Mouse (Mus musculus) gastrocnemius, adult 2 months (tissue): ENCODE data around the gene A730015C16Rik. TPM values are rescaled to one million over a fixed set of nuclear protein-coding genes. Genes with fewer than 3 reads are reported as not detected.

Source experiments
- DNase-seq: peaks from one replicate; pipeline ENCODE4 v3.0.0; 2022
- H3K27ac ChIP-seq: fragments of 200-600 bp; 2 replicates; pipeline ENCODE4 v1.8.1; 2022; ENCODE audit warnings: mild to moderate bottlenecking
- H3K4me3 ChIP-seq: fragments of 200-600 bp; 2 replicates; pipeline ENCODE4 v1.8.1; 2022; ENCODE audit warnings: mild to moderate bottlenecking, moderate library complexity
- CTCF ChIP-seq: fragments of 200-600 bp; IDR thresholded peaks from 2 replicates; pipeline ENCODE4 v1.8.1; 2022; ENCODE audit warnings: antibody characterized with exemption, mild to moderate bottlenecking, moderate library complexity
- intact Hi-C: fragments of 180-260 bp; cut with DNase I; formaldehyde crosslinking; loops from one replicate; pipeline ENCODE4 v1.15.1; 2025
- long read RNA-seq, 2 experiments: library from polyadenylated mRNA; stranded (forward); transcript quantifications; one replicate each; pipeline ENCODE4 v2.0.0; 2021
- total RNA-seq, 2 experiments: library from RNA; stranded (reverse); gene quantifications; 2 replicates each; pipeline ENCODE4 v1.2.3; 2021

The A730015C16Rik gene
- total RNA-seq: under 1 TPM in 1 of 2 experiments, not detected in 1; 0.20 TPM
- long read RNA-seq, experiment 1: 0 reads
- long read RNA-seq, experiment 2: 0 reads

GRCm38 (mm10) chr4:108848505-108848848 lies at the start of gene A730015C16Rik:
Gene A730015C16Rik, minus strand, starts transcription at chr4:108848619.
- H3K4me3 ChIP-seq: peak within 1 kb of the TSS; percentile 98
- peak; percentile 68 for DNase-seq
- no peak for TF ChIP-seq CTCF
- intact Hi-C loops: no loop called here
- H3K27ac ChIP-seq: peak within 1 kb of the TSS; percentile 89

- Histone ChIP-seq H3K27ac (no peak overlapping the region), H3K4me3 (no peak overlapping the region)
- no peak for DNase-seq
- no peak for TF ChIP-seq CTCF
- intact Hi-C loops: no loop called here
Observed at GRCm38 (mm10) chr4:108890876-108891275, 42.5 kb upstream of the A730015C16Rik start.

DNA sequence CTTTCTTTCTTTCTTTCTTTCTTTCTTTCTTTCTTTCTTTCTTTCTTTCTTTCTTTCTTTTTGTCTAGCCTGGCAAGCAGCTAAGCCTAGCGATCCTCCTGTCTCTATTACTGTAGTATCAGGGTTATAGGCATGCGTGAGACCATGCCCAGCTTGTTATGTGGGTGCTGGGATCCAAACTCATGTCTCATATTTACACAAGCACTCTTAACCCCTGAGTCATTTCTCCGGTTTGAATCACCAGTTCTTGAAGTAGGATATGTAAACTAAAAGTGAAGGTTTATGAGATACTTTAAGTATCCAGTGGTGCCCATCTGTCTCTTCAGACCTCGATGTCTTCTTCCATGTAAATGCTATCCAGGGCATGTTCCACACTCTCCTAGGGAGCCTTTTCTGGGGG lies 39.0 kb upstream of the A730015C16Rik start:
- Histone ChIP-seq H3K27ac (no peak overlapping the region), H3K4me3 (no peak overlapping the region)
- TF ChIP-seq CTCF: no peak
- DNase-seq: no peak
- intact Hi-C loops: no loop called here

GRCm38 (mm10) chr4:108883815-108884214 lies 35.4 kb upstream of the A730015C16Rik start:
- Histone ChIP-seq H3K4me3 (no peak overlapping the region), H3K27ac (no peak overlapping the region)
- intact Hi-C loops: no loop called here
- DNase-seq: no peak
- TF ChIP-seq CTCF: no peak

GRCm38 (mm10) chr4:108878963-108879822 lies 30.8 kb upstream of the A730015C16Rik start, which contains the start of gene Rab3b:
Gene Rab3b, plus strand, starts transcription at chr4:108879063.
- intact Hi-C loops: no loop called here
- DNase-seq: peak; percentile 47
- no peak for TF ChIP-seq CTCF
- Histone ChIP-seq H3K27ac (no peak within 1 kb of the TSS), H3K4me3 (peak within 1 kb of the TSS; percentile 67)

DNA sequence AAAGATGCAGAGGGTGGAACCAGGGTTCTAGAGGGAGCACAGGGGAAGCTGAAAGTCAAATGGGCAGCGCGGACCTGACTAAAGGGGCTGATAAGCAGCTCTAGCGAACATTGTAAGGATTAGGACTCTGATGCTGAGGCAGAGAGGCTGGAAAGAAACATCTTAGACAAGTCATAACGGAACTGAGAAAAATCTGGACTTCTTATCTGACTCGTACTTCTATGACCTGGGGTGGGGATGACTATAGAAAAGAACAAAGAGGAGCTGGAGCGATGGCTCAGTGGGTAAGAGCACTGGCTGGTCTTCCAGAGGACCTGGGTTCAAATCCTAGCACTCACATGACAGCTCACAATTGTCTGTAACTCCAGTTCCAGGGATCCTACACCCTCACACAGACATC lies 29.5 kb upstream of the A730015C16Rik start:
- no peak for TF ChIP-seq CTCF
- no peak overlapping the region for H3K4me3 ChIP-seq
- no peak overlapping the region for H3K27ac ChIP-seq
- intact Hi-C loops: no loop called here
- DNase-seq: no peak

DNA sequence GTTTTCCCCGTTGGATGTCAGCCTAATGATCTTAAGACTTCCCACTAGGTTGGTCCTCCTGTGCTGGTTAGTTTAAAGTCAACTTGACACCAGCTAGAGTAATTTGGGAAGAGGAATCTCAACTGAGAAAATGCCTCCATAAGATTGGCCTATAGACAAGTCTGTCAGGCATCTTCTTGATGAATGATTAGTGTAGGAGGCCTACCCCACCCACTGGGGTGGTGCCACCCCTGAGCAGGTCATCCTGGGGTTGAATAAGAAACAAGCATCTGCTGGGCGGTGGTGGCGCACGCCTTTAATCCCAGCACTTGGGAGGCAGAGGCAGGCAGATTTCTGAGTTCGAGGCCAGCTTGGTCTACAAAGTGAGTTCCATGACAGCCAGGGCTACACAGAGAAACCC lies 25.3 kb upstream of the A730015C16Rik start:
- intact Hi-C loops: loop anchor here (5.0 kb wide), 3 partner anchors 144 to 294 kb away; no protein-coding TSS in a partner anchor
- TF ChIP-seq CTCF: no peak

GRCm38 (mm10) chr4:108869730-108870374 lies 21.4 kb upstream of the A730015C16Rik start:
- peak; percentile 67 for DNase-seq

More for the DNA sequence above, 25.3 kb upstream of the A730015C16Rik start:
- H3K4me3 ChIP-seq: no peak overlapping the region
- DNase-seq: no peak
- H3K27ac ChIP-seq: no peak overlapping the region

GRCm38 (mm10) chr4:108866806-108867205 lies 18.4 kb upstream of the A730015C16Rik start:
- intact Hi-C loops: no loop called here

More at GRCm38 (mm10) chr4:108869730-108870374, 21.4 kb upstream of the A730015C16Rik start:
- Histone ChIP-seq H3K27ac (no peak overlapping the region), H3K4me3 (no peak overlapping the region)
- intact Hi-C loops: loop anchor here (1.0 to 5.0 kb wide), 4 partner anchors 107 to 297 kb away; no protein-coding TSS in a partner anchor
- TF ChIP-seq CTCF: peak; percentile 95

DNA sequence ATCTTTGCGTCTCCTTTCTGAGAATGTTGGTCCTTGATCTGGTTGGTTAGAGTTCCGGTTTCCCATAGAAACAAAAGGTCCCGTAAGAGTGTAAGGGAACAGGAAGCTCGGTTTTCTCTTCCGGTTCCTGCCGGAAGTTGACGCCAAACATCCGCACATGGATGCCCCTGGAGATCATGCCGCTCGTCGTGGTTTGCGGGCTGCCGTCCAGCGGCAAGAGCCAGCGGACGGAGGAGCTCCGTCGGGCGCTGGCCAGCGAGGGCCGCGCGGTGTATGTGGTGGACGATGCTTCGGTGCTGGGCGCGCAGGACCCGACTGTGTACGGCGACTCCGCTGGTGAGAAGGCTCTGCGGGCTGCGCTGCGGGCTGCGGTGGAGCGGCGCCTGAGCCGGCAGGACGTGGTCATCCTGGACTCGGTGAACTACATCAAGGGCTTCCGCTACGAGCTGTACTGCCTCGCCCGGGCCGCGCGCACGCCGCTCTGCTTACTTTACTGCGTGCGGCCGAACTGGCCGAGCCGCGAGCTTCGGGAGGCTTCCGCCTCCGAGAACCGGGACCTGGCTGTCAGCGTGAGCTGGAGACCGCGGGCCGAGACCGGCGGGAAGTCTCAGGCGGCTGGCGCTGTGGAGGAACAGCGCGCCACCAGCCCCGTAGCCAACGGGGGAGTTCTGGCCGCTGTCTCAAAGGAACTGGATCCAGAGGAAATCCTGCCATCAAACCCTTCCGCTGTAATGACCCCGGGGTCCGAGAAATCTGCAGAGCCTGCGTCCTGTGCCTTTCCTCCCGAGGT lies 509 bp downstream of the A730015C16Rik start, which contains the start of gene Kti12:
Gene Kti12, plus strand, starts transcription at position 71 of the 790 bp plus-strand sequence.
- no peak for TF ChIP-seq CTCF
- H3K27ac ChIP-seq: peak within 1 kb of the TSS; percentile 89
- peak; percentile 91 for DNase-seq
- intact Hi-C loops: loop anchor here (1.0 kb wide), 1 partner anchor 15 kb away; the partner anchor contains the start of gene Btf3l4
- peak within 1 kb of the TSS; percentile 98 for H3K4me3 ChIP-seq

More at GRCm38 (mm10) chr4:108866806-108867205, 18.4 kb upstream of the A730015C16Rik start:
- DNase-seq: no peak
- no peak overlapping the region for H3K27ac ChIP-seq
- H3K4me3 ChIP-seq: no peak overlapping the region
- no peak for TF ChIP-seq CTCF

GRCm38 (mm10) chr4:108845824-108846569 lies 2.4 kb downstream of the A730015C16Rik start:
- Histone ChIP-seq H3K27ac (no peak overlapping the region), H3K4me3 (no peak overlapping the region)
- DNase-seq: no peak
- intact Hi-C loops: no loop called here
- no peak for TF ChIP-seq CTCF
